Mouse (Mus musculus) left cerebral cortex, postnatal 14 days (tissue): ENCODE results near the gene Pappa. TPM values are rescaled to one million over a fixed set of nuclear protein-coding genes. Genes with fewer than 3 reads are reported as not detected.

ENCODE experiments used
- DNase-seq, 2 experiments: peaks; one replicate each; pipeline ENCODE4 v3.0.0; 2021 to 2022; ENCODE audit warnings: low spot score in 2 of 2, mixed read lengths in 1 of 2
- intact Hi-C: fragments of 180-260 bp; cut with DNase I; formaldehyde crosslinking; loops from one replicate; pipeline ENCODE4 v1.15.1; 2025
- long read RNA-seq, 2 experiments: library from polyadenylated mRNA; stranded (forward); transcript quantifications; one replicate each; pipeline ENCODE4 v2.0.0; 2021
- total RNA-seq, 2 experiments: library from RNA; stranded (reverse); gene quantifications; 2 replicates each; pipeline ENCODE4 v1.2.3; 2021

The Pappa gene
- total RNA-seq: under 1 TPM; 0.29 to 0.47 TPM
- long read RNA-seq, experiment 1: 0 reads
- long read RNA-seq, experiment 2: 0 reads

DNA sequence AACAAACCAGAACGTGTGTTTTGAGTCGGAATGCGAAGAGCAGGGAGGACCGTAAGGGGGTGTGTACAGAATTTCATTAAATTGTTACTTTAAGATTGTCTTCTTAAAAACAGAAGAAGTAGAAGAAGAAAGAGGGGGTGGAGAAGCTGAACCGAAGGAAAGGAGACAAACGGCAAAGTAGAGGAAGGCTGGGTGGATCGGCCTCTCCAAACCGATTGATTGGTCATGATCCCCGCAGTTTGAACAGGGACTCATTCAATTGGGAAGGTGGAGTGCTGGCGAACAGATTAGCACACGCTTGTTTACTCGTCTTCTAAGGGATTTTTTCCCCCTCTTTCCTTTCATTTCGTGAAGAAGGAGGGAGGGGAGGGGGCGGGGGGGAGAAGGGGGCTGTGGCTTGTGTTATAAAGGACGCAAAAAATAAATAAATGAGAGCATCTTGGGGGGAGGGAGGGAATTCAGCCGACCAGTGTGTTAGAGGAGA is at the start of gene Pappa:
Gene Pappa, plus strand, starts transcription at position 434 of the 484 bp plus-strand sequence.
- no peak for DNase-seq
- intact Hi-C loops: loop anchor here (5.0 to 10.0 kb wide), 2 partner anchors 374 to 461 kb away; no protein-coding TSS in a partner anchor

DNA sequence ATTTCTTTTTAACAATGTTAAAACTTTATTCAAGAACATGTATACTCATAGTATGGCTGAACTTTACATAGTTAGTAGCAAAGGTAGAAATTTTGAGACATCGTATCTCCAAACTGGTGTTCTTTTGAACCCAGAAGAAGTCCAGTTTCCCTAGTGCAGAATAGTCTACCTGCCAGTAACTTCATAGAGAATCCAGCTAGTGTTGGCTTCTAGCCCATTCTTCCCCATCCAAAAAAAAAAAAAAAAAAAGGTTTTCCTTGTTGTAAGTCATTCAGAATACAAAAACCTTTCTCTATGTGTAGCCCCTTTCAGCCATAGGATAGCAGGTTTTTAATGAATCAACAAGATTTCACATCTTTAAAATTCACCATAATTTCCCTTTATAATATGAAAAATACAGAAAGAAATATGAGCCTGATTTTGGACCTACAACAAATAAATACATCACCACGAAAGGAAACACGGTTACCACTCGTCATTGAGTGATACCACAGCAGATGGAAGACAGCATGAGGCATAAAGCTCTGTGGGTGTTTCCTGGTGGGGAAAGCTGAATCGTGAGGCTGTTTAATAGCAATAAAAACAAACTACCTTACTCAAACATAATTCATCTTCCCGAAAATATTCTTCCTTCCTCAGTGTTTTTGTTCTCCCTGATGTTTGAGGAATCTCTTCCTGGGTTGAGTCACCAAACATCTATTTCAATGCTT is 45.9 kb upstream of the Pappa start:
- intact Hi-C loops: no loop called here
- DNase-seq: no peak

DNA sequence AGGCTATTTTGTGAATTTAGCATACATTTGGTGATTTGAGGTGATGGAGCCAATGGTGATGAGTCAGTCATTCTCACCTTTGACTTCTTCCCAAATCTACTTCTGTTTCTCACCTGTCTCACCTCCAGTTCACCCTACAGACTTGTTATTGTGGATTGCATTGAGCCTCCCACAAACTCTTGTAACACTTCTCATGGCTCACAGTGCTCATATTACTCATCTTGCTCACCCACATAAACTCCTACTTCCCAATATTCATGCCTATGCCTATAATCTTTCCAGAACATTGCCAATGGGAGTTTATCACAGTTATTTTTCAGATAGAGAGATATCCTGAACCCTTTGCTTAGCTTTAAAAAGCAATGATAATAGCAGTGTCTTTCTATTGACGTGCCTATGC is 37.1 kb upstream of the Pappa start:
- intact Hi-C loops: no loop called here

DNA sequence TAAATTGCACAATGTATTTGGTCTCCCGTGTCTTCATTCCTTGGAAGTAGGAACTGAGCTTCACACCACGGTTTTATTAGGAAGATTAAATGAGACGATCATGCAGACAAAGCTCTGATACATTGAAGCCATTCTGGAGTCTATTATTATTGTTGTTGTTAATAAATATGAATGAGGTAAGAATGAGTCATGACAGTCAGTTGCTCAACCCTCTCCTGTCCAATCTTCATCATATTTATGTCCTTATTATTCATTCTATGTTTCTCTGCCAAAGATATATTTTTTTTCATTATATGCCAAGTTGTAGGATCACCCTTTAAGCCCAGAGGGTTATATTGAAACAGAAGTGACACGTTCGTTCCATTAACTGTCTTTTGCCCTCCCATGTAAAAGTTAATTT is 36.4 kb upstream of the Pappa start:
- intact Hi-C loops: no loop called here
- no peak for DNase-seq

More for the DNA sequence above, 37.1 kb upstream of the Pappa start:
- no peak for DNase-seq

DNA sequence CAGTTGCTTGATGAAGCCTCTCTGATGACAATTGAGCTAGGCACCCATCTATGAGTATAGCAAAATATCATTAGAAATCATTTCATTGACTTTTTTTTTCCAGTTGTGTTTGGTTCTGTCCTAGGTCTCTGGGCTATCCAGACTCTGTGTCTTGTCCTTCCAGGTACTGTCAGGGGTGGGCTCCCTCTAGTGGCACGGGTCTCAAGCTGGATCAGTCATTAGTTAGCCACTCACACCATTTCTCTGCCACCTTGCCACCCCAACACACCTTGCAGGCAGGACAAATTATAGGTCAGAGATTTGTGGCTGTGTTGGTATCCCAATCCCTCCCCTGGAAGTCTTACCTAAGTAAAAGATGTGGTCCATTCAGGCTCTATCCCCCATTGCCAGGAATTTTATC is 31.8 kb upstream of the Pappa start:
- no peak for DNase-seq
- intact Hi-C loops: no loop called here

DNA sequence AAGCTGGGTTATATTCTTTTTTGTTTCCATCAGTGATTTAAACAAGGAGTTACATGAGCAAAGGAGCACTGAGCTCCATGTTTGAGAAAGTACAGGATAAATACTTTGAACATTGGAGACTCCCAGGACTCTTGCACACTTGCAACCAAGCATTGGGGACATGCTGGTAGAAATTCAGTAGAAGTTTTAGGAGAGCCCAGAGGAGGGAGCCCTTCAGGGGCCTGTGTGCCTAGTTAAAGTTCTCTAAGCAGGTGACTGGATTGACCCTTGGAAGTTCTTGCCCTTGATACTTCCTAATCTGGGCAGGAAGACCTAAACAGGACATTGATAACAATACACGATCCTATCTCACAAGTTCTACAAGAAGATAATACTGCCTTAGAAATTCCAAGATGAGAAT is 3.6 kb upstream of the Pappa start:
- DNase-seq: no peak
- intact Hi-C loops: loop anchor here (5.0 to 10.0 kb wide), 2 partner anchors 377 to 464 kb away; no protein-coding TSS in a partner anchor

GRCm38 (mm10) chr4:65122841-65123240 is 1.1 kb upstream of the Pappa start:
- no peak for DNase-seq
- intact Hi-C loops: loop anchor here (5.0 to 10.0 kb wide), 2 partner anchors 374 to 462 kb away; no protein-coding TSS in a partner anchor

DNA sequence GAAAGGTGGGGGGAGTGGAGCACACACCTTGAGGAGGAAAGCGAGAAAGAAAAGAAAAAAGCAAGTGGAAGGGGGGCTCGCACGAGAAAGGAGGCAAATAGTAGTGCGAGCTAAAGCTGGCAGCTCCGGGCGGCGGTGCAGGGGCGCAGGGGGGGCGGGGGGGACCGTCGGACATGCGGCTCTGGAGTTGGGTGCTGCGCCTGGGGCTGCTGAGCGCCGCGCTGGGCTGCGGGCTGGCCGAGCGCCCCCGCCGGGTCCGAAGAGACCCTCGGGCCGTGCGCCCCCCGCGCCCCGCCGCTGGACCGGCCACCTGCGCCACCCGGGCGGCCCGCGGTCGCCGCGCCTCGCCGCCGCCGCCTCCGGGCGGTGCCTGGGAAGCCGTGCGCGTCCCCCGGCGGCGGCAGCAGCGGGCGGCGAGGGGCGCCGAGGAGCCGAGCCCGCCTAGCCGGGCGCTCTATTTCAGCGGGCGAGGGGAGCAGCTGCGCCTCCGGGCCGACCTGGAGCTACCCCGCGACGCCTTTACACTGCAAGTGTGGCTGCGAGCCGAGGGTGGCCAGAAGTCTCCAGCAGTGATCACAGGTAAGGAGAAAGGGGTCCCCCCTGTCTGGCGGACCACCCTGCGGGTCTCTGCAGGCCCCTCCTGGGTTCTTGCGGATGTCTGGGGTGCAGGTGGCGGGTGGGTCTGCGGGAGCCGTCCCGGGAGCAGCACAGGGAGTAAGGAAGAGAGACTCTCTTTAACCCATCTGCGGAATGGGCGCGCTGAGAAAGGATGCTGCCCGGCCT is 586 bp downstream of the Pappa start:
- intact Hi-C loops: loop anchor here (5.0 to 10.0 kb wide), 2 partner anchors 373 to 460 kb away; no protein-coding TSS in a partner anchor
- DNase-seq: no peak

GRCm38 (mm10) chr4:65125341-65126332 is 1.7 kb downstream of the Pappa start:
- intact Hi-C loops: loop anchor here (10.0 kb wide), 1 partner anchor 459 kb away; no protein-coding TSS in a partner anchor
- peak; percentile 30 to 62 for DNase-seq

DNA sequence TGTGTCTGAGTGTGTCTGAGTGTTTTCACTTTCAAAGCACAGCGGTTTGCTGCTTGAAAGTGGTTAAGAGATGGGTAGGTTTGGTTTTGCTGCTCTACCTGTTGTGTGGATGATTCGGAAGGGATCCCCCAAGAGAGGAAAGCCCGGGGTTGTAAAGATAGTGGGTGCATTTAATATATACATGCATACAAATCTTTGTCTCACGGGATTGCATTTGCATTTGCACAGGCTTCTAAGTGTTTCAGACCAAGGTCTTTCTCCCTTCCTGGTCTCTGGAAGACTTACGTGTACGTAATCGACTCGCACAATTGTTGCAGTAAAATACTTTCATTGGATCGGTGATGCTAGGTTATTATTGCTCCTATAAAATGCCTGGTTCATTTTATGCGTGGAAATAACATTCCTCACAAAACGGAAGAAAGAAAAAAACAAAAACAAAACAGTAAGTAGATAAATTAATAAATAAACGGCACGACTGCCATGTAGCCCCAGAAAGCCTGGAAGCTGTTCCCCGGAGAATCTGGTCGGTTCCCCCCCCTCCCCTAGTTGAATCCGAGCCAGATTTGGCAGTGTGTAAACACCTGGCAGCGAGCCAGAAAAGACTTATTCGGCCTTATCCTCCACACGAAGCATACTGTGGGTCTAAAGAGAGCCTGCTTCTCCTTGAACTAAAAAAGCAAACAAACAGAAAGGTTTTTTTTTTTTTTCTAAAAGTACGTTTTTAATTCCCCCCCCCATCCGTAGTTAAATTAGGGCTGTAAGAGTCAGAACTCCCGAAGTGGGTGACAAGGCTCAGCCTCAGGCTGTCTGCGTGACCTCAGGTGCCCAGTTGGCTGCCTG is 2.7 kb downstream of the Pappa start:
- DNase-seq: peak; percentile 20 to 22
- intact Hi-C loops: loop anchor here (10.0 kb wide), 1 partner anchor 458 kb away; no protein-coding TSS in a partner anchor

DNA sequence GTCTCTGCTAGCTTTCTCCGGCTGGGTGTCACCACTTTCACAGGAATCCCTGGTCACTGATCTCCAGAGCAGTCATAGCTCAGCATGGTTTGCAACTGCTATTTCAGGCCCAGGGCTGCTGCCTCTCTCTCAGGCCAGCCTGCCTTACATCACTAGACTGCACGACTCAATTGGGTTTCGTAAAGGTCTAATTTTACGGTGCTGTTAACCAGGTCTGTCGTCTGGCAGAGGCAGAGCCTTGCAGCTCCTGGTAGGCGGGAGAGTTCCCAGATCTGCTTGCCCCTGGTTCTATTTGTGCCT is 3.3 kb downstream of the Pappa start:
- intact Hi-C loops: loop anchor here (10.0 kb wide), 1 partner anchor 458 kb away; no protein-coding TSS in a partner anchor
- no peak for DNase-seq

DNA sequence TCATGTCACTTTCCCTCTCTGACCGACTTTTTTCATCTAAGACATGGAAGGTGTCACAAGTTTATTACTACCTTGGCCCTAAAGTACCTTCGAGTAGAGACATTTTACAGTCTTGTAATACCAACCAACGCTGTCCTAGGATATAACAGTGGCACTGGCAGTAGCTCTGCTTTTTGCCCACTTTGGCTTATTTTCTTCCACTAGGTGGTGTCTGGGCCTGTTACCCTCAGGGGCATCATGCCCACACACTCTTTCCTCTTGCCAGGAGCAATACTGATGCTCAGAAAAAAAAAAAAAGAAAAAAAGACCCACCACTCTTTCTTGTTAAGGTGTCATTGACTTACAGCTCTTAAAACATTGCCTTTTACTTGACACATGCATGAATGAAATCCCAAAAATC is 8.7 kb downstream of the Pappa start:
- intact Hi-C loops: no loop called here
- no peak for DNase-seq

- intact Hi-C loops: no loop called here
These were observed 10.4 kb downstream of the Pappa start for GRCm38 (mm10) chr4:65134358-65134757.

DNA sequence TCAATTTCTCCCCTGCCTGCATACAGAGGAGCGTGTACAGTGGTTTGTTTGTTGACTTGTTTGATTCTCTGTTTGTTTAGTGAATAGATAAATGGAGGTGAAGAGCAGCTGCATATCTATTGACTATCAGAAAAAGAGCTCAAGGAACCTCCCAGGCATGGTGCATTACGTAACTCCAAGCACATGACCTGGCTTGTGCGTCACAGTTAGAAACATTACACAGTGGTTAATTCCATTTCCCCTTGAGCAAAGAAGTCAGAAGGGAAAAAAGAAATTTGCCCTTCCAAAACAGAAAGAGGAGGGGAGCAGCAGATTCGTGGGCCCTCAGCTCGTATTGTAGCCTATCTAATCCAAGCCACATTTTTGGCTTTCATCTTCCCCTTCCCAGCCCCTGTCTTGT is 11.1 kb downstream of the Pappa start:
- no peak for DNase-seq

More at GRCm38 (mm10) chr4:65134358-65134757, 10.4 kb downstream of the Pappa start:
- no peak for DNase-seq

GRCm38 (mm10) chr4:65136541-65136940 is 12.6 kb downstream of the Pappa start:
- no peak for DNase-seq
- intact Hi-C loops: no loop called here

More for the DNA sequence above, 11.1 kb downstream of the Pappa start:
- intact Hi-C loops: no loop called here

DNA sequence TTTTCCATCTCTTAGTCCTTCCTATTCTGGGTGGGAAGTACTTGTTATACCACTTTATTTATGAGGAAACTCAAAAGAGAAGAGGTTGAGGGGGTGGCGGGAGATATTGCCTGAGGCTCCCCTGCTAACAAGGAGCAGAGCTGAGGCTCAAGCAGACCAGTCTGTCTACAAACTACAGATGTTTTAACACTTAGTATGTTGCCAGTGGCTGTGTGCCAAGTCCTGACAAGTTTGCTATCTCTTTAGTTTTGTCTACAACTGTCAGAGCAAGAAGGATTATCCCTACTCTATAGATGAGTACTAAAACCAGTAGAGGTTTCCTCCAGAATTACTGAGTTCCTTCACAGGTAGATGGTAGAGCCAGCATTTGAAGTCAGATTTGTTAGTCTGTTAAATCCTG is 23.0 kb downstream of the Pappa start:
- no peak for DNase-seq
- intact Hi-C loops: no loop called here

DNA sequence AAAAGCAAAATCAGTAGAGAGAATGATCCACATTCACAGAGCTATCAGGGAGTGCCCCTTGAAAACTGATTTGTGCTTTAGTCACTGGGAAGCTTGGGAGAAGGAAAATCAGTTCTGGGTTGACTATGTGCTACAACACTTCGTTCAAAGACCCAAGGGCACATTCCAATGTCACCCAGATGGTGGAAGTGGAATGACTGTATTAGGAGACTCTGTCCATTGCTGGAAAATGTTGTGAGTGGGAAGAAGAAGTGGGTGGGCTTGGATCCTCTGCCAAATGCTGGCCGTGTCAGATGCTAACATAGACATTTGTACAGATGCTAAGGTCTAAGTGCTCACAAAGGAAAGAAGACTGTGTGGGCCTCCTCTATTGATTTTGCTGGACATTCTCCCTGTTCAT is 29.6 kb downstream of the Pappa start:
- DNase-seq: no peak
- intact Hi-C loops: no loop called here

DNA sequence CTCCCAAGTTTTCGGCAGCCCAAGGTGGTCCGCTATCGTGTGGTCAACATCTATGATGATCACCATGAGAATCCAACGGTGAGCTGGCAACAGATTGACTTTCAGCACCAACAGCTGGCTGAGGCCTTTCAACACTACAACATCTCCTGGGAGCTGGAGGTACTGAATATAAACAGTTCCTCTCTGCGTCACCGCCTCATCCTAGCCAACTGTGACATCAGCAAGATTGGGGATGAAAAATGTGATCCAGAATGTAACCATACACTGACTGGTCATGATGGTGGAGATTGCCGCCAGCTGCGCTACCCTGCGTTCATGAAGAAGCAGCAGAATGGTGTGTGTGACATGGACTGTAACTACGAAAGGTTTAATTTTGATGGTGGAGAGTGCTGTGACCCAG is 32.3 kb downstream of the Pappa start:
- intact Hi-C loops: no loop called here
- no peak for DNase-seq
